Mouse (Mus musculus) heart, postnatal 0 days (tissue): ENCODE measurements around the gene Ush2a.

Source experiments
- CTCF ChIP-seq: IDR thresholded peaks from 2 replicates; pipeline ENCODE4 v1.5.1; 2016; ENCODE audit warnings: antibody characterized with exemption, control low read depth, low read depth
- EP300 ChIP-seq: IDR thresholded peaks from 2 replicates; pipeline ENCODE4 v1.6.1; 2016; ENCODE audit warnings: antibody characterized with exemption, low read depth

GRCm38 (mm10) chr1:188852776-188853175 lies 591.0 kb downstream of the Ush2a start:
- TF ChIP-seq EP300 (no peak), CTCF (no peak)
